Comparison of ENCODE assay signal across 7 mouse cellular contexts in the genomic region with DNA sequence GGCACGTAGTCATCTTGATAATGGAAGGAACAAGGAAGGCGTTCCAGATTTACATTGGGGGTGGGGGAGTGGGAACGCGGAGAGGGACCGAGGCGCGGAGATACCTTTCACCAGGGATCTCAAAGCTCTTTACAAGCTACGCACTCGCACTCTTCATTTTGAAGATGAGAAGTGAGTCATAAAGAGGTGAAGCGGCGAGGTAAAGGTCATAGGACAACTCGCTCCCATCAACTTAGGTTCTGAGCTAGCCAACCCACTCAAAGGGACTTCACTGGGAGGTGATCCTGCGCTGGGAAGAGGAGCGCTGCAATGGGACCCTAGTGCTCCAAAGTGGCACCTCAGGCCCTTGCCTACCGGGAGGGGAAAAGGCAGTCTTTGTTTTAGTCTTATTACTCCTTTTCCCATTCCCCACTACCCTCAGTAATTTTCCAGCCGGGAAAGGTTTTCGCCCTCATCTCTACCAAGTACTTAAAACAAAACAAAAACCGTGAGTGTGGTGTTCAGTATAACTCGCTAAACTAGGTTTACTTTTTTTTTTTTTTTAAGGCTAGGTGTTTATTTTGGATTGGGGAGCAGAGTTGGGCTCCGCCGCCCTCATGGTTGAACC. TPM values are rescaled to one million over a fixed set of nuclear protein-coding genes. Genes with fewer than 3 reads are reported as not detected.
DNase-seq lines count a peak whose midpoint lies in the region; ATAC-seq lines count a peak whose summit lies in the region.

No protein-coding gene starts in this region.

- no peaks in the 10 kb centered on the region for H3K9me3 ChIP-seq in megakaryocyte, embryonic 14.5 days
- H3K9me3 ChIP-seq in forebrain, embryonic 10.5 days, result no peaks in the 10 kb centered on the region
- no peaks in the 10 kb centered on the region for H3K9me3 ChIP-seq in intestine, embryonic 15.5 days

- peak overlapping the region; percentile 56 for H3K9ac ChIP-seq in intestine, embryonic 15.5 days

- H3K36me3 ChIP-seq in megakaryocyte, embryonic 14.5 days (replicated peaks; ENCODE audit: low read length), result no peaks in the 10 kb centered on the region
- H3K36me3 ChIP-seq in forebrain, embryonic 10.5 days (replicated peaks), result no peaks in the 10 kb centered on the region
- H3K36me3 ChIP-seq in intestine, embryonic 15.5 days, result no peaks in the 10 kb centered on the region

- no peak for DNase-seq in forebrain, embryonic 10.5 days (ENCODE audit: extremely low spot score, low spot score)
- no peak for DNase-seq in urinary bladder, postnatal 4 days (ENCODE audit: low spot score in 2 of 2)
- DNase-seq in ovary, postnatal 14 days (ENCODE audit: low spot score), result no peak

- WGBS in forebrain, embryonic 10.5 days, result under 1% methylated on average over 21 of the region's 21 CpGs
- WGBS in intestine, embryonic 15.5 days, result 2% methylated on average over 21 of the region's 21 CpGs

- peak overlapping the region; percentile 88 for H3K27ac ChIP-seq in forebrain, embryonic 10.5 days
- H3K27ac ChIP-seq in intestine, embryonic 15.5 days, result peak overlapping the region; percentile 88

- H3K4me3 ChIP-seq in megakaryocyte, embryonic 14.5 days (replicated peaks), result peak overlapping the region; percentile 92
- peak overlapping the region; percentile 73 for H3K4me3 ChIP-seq in forebrain, embryonic 10.5 days
- H3K4me3 ChIP-seq in intestine, embryonic 15.5 days (replicated peaks), result peak overlapping the region; percentile 60

- H3K4me1 ChIP-seq in megakaryocyte, embryonic 14.5 days, result peaks cover 32% of the 10 kb centered on the region
- peaks cover 38% of the 10 kb centered on the region for H3K4me1 ChIP-seq in forebrain, embryonic 10.5 days
- peaks cover 14% of the 10 kb centered on the region for H3K4me1 ChIP-seq in intestine, embryonic 15.5 days (replicated peaks)

- H3K4me2 ChIP-seq in intestine, embryonic 15.5 days (replicated peaks), result peak overlapping the region; percentile 92

- no peak for ATAC-seq in megakaryocyte, adult 5-6 weeks (ENCODE audit: poor library complexity, severe bottlenecking)
- ATAC-seq in intestine, embryonic 15.5 days, result peak; percentile 3
- ATAC-seq in monocyte, adult 5-6 weeks (replicated peaks; ENCODE audit: insufficient number of reproducible peaks, low FRiP score, low TSS enrichment, poor library complexity, severe bottlenecking), result 0 out of 2 replicates have a peak, but pooled peaks have one; percentile 13

- peaks cover 67% of the 10 kb centered on the region for H3K27me3 ChIP-seq in megakaryocyte, embryonic 14.5 days (replicated peaks)
- peaks cover 84% of the 10 kb centered on the region for H3K27me3 ChIP-seq in forebrain, embryonic 10.5 days (ENCODE audit: poor library complexity, severe bottlenecking)
- peaks cover 12% of the 10 kb centered on the region for H3K27me3 ChIP-seq in intestine, embryonic 15.5 days (replicated peaks)

RNA-seq across cellular contexts. Expression of a gene that starts 1.0 kb away (rescaled TPM):
- polyA plus RNA-seq in megakaryocyte, embryonic 14.5 days (2012; ENCODE audit: insufficient read depth, low replicate concordance), result 3.0 and 5.1 TPM in 2 replicates
- total RNA-seq in megakaryocyte, adult 5-6 weeks (2015), result 196 and 224 TPM in 2 replicates
- total RNA-seq in megakaryocyte, adult 5-6 weeks (2017), result 96.7 and 117 TPM in 2 replicates
- 0.80 and 0.83 TPM in 2 replicates for polyA plus RNA-seq in forebrain, embryonic 10.5 days (2016; fragmentation: Nextera tagmentation; extraction: Ambion mirVana)
- 9.6 and 12.1 TPM in 2 replicates for polyA plus RNA-seq in intestine, embryonic 15.5 days (2015; fragmentation: Nextera tagmentation; extraction: Ambion mirVana)
- 100 to 135 TPM (median 116 TPM) in 3 replicates for total RNA-seq in monocyte, adult 5-6 weeks (2017)
